Mouse (Mus musculus) CH12.LX (cell line): ENCODE results near the gene Pde4b.
"Not testable (repeated sequence)": the region's sequence is repeated elsewhere in the genome, so short reads cannot be mapped to it uniquely, and the experiment has no call there.

Experiments
- CTCF ChIP-seq, 2 experiments: IDR thresholded peaks in 1 of 2; conservative IDR thresholded peaks in 1 of 2; 2 replicates each; pipeline ENCODE4 v1.5.1; 2011 to 2012; ENCODE audit warnings: low read depth in 2 of 2, low read length in 2 of 2, improper control_type of control experiment in 1 of 2, inconsistent platforms in 1 of 2, mild to moderate bottlenecking in 1 of 2, moderate library complexity in 1 of 2
- E2F4 ChIP-seq: IDR thresholded peaks from 2 replicates; pipeline ENCODE4 v1.6.1; 2011; ENCODE audit warnings: low read depth, low read length, improper control_type of control experiment; ENCODE audit not compliant: insufficient replicate concordance
- GABPA ChIP-seq: IDR thresholded peaks from 2 replicates; pipeline ENCODE4 v1.6.1; 2012; ENCODE audit warnings: low read depth, low read length, improper control_type of control experiment, inconsistent platforms; ENCODE audit not compliant: insufficient replicate concordance
- JUND ChIP-seq: conservative IDR thresholded peaks from 2 replicates; pipeline ENCODE4 v1.6.1; 2011; ENCODE audit warnings: low read depth, low read length, improper control_type of control experiment
- MAX ChIP-seq: IDR thresholded peaks from 2 replicates; pipeline ENCODE4 v1.6.1; 2011; ENCODE audit warnings: low read length, improper control_type of control experiment
- MAZ ChIP-seq: IDR thresholded peaks from 2 replicates; pipeline ENCODE4 v1.6.1; 2012; ENCODE audit warnings: low read depth, mild to moderate bottlenecking, inconsistent platforms, low read length, improper control_type of control experiment, moderate library complexity
- MYC ChIP-seq: IDR thresholded peaks from 2 replicates; pipeline ENCODE4 v1.6.1; 2011; ENCODE audit warnings: low read depth, mild to moderate bottlenecking, improper control_type of control experiment, low read length
- POLR2A ChIP-seq: IDR thresholded peaks from 2 replicates; pipeline ENCODE4 v1.6.1; 2011; ENCODE audit warnings: low read depth, mild to moderate bottlenecking, improper control_type of control experiment, low read length
- SMC3 ChIP-seq: IDR thresholded peaks from 2 replicates; pipeline ENCODE4 v1.6.1; 2011; ENCODE audit warnings: low read depth, low read length, improper control_type of control experiment
- USF1 ChIP-seq: IDR thresholded peaks from 2 replicates; pipeline ENCODE4 v1.6.1; 2014; ENCODE audit warnings: low read depth, mild to moderate bottlenecking, inconsistent platforms, low read length, improper control_type of control experiment

DNA sequence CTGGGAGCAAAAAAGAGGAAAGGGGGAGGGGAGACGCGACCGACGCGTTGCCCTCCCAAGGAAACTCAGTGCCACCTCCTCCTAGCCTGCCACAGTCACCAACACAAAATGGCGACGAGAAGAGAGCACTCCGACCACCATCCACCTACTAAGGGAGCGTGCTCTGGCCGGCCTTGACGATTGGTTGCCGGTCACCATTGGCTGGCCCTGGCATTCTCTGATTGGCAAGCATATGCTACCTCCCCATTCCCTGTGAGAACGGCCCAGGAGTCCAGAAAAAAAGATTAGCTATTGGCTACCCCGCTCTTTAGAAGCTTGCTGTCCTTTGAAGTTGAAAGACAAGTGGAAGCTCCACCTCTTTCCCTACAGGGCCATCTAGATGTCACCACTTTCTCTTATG lies 38.0 kb upstream of the Pde4b start:
- TF ChIP-seq E2F4; CTCF (conservative IDR thresholded peaks at IDR 0.05 in 1 of 2, IDR thresholded peaks at IDR 0.05 in 1 of 2; ENCODE audit: low read depth in 2 of 2, low read length in 2 of 2); JUND; MAZ; MAX; USF1; POLR2A; MYC; SMC3; GABPA: not testable (repeated sequence)
